Mouse (Mus musculus) MEL (cell line): Measurements from ENCODE around the gene Usp54. TPM values are rescaled to one million over a fixed set of nuclear protein-coding genes. Genes with fewer than 3 reads are reported as not detected.

Source experiments
- DNase-seq: peaks from one replicate; pipeline ENCODE4 v3.0.0; 2011; ENCODE audit warnings: low read depth, low spot score
- H3K27ac ChIP-seq: 2 replicates; pipeline ENCODE4 v1.5.1; 2012; ENCODE audit warnings: low read depth, mild to moderate bottlenecking, control low read depth, low read length, moderate library complexity; ENCODE audit not compliant: control insufficient read depth
- H3K27me3 ChIP-seq, 2 experiments: fragments of 150-350 bp in 1 of 2; sonication (generic) in 1 of 2; 2 replicates each; pipeline ENCODE4 v1.6.1; 2012; ENCODE audit warnings: low read length in 2 of 2, mild to moderate bottlenecking in 2 of 2, improper control_type of control experiment in 1 of 2, moderate library complexity in 1 of 2; ENCODE audit not compliant: insufficient read depth in 2 of 2, control insufficient read depth in 1 of 2
- H3K36me3 ChIP-seq, 2 experiments: 2 replicates each; pipeline ENCODE4 v1.6.1; 2012 to 2014; ENCODE audit warnings: low read length in 2 of 2, improper control_type of control experiment in 1 of 2, inconsistent platforms in 1 of 2, mild to moderate bottlenecking in 1 of 2; ENCODE audit not compliant: insufficient read depth in 2 of 2, control insufficient read depth in 1 of 2
- H3K4me1 ChIP-seq, 2 experiments: fragments of 150-350 bp in 1 of 2; sonication (generic) in 1 of 2; 2 replicates each; pipeline ENCODE4 v1.6.1; 2012; ENCODE audit warnings: low read length in 2 of 2, improper control_type of control experiment in 1 of 2, mild to moderate bottlenecking in 1 of 2; ENCODE audit not compliant: insufficient read depth in 2 of 2, control insufficient read depth in 1 of 2
- H3K4me3 ChIP-seq, 2 experiments: fragments of 150-350 bp in 1 of 2; sonication (generic) in 1 of 2; 2 replicates each; pipeline ENCODE4 v1.5.1; 2012; ENCODE audit warnings: low read depth in 2 of 2, low read length in 2 of 2, mild to moderate bottlenecking in 2 of 2, moderate library complexity in 2 of 2, control low read depth in 1 of 2, improper control_type of control experiment in 1 of 2; ENCODE audit not compliant: control insufficient read depth in 1 of 2, insufficient read depth in 1 of 2
- H3K79me2 ChIP-seq: 2 replicates; pipeline ENCODE4 v1.6.1; 2012; ENCODE audit warnings: mild to moderate bottlenecking, low read length, moderate library complexity; ENCODE audit not compliant: control insufficient read depth, poor library complexity, insufficient read depth
- H3K9ac ChIP-seq: 2 replicates; pipeline ENCODE4 v1.6.1; 2012; ENCODE audit warnings: low read depth, mild to moderate bottlenecking, control low read depth, low read length, moderate library complexity; ENCODE audit not compliant: control insufficient read depth, poor library complexity, severe bottlenecking
- H3K9me3 ChIP-seq: fragments of 150-350 bp; sonication (generic); replicated peaks from 2 replicates; pipeline ENCODE4 v1.6.1; 2012; ENCODE audit warnings: mild to moderate bottlenecking, low read length, improper control_type of control experiment, moderate library complexity; ENCODE audit not compliant: insufficient read depth
- BHLHE40 ChIP-seq: IDR thresholded peaks from 2 replicates; pipeline ENCODE4 v1.6.1; 2012; ENCODE audit warnings: low read depth, mild to moderate bottlenecking, inconsistent platforms, low read length, improper control_type of control experiment, borderline replicate concordance
- CHD1 ChIP-seq: IDR thresholded peaks from 2 replicates; pipeline ENCODE4 v1.6.1; 2012; ENCODE audit warnings: low read depth, mild to moderate bottlenecking, inconsistent platforms, low read length, improper control_type of control experiment
- CHD2 ChIP-seq: IDR thresholded peaks from 2 replicates; pipeline ENCODE4 v1.6.1; 2011; ENCODE audit warnings: low read length, improper control_type of control experiment
- CTCF ChIP-seq, 3 experiments: IDR thresholded peaks in 2 of 3; conservative IDR thresholded peaks in 1 of 3; 2 replicates each; pipeline ENCODE4 v1.5.1; 2011 to 2012; ENCODE audit warnings: low read length in 3 of 3, low read depth in 2 of 3, mild to moderate bottlenecking in 2 of 3, improper control_type of control experiment in 1 of 3, inconsistent platforms in 1 of 3, mixed read lengths in 1 of 3, moderate library complexity in 1 of 3; ENCODE audit not compliant: control insufficient read depth in 1 of 3, insufficient read depth in 1 of 3, poor library complexity in 1 of 3, severe bottlenecking in 1 of 3
- EP300 ChIP-seq, 2 experiments: IDR thresholded peaks; 2 replicates each; pipeline ENCODE4 v1.6.1; 2011; ENCODE audit warnings: improper control_type of control experiment in 2 of 2, low read length in 2 of 2, low read depth in 1 of 2, mild to moderate bottlenecking in 1 of 2
- ETS1 ChIP-seq: IDR thresholded peaks from 2 replicates; pipeline ENCODE4 v1.6.1; 2012; ENCODE audit warnings: low read depth, mild to moderate bottlenecking, inconsistent platforms, low read length, improper control_type of control experiment, moderate library complexity
- GABPA ChIP-seq: IDR thresholded peaks from 2 replicates; pipeline ENCODE4 v1.6.1; 2012; ENCODE audit warnings: low read depth, mild to moderate bottlenecking, inconsistent platforms, low read length, improper control_type of control experiment, moderate library complexity
- GATA1 ChIP-seq: IDR thresholded peaks from 2 replicates; pipeline ENCODE4 v1.6.1; 2011; ENCODE audit warnings: low read depth, low read length, improper control_type of control experiment
- HCFC1 ChIP-seq: IDR thresholded peaks from 2 replicates; pipeline ENCODE4 v1.6.1; 2012; ENCODE audit warnings: low read depth, mild to moderate bottlenecking, inconsistent platforms, low read length, improper control_type of control experiment, moderate library complexity
- JUND ChIP-seq: IDR thresholded peaks from 2 replicates; pipeline ENCODE4 v1.6.1; 2011; ENCODE audit warnings: low read depth, mild to moderate bottlenecking, improper control_type of control experiment, low read length
- MAX ChIP-seq: IDR thresholded peaks from 2 replicates; pipeline ENCODE4 v1.6.1; 2011; ENCODE audit warnings: low read length, improper control_type of control experiment
- MAZ ChIP-seq: IDR thresholded peaks from 2 replicates; pipeline ENCODE4 v1.6.1; 2012; ENCODE audit warnings: low read depth, mild to moderate bottlenecking, inconsistent platforms, low read length, improper control_type of control experiment
- NRF1 ChIP-seq: IDR thresholded peaks from 2 replicates; pipeline ENCODE4 v1.6.1; 2014; ENCODE audit warnings: low read depth, mild to moderate bottlenecking, inconsistent platforms, low read length, improper control_type of control experiment, moderate library complexity; ENCODE audit not compliant: poor library complexity, insufficient read depth, severe bottlenecking
- POLR2A ChIP-seq, 2 experiments: IDR thresholded peaks; 2 replicates each; pipeline ENCODE4 v1.6.1; 2011 to 2012; ENCODE audit warnings: low read length in 2 of 2, mild to moderate bottlenecking in 2 of 2, control low read depth in 1 of 2, improper control_type of control experiment in 1 of 2, low read depth in 1 of 2, moderate library complexity in 1 of 2; ENCODE audit not compliant: control insufficient read depth in 1 of 2, insufficient read depth in 1 of 2, poor library complexity in 1 of 2
- POLR2AphosphoS2 ChIP-seq: IDR thresholded peaks from 2 replicates; pipeline ENCODE4 v1.6.1; 2011; ENCODE audit warnings: low read length, improper control_type of control experiment
- POLR2AphosphoS5 ChIP-seq: IDR thresholded peaks from 2 replicates; pipeline ENCODE4 v1.6.1; 2012; ENCODE audit warnings: low read depth, borderline replicate concordance, mild to moderate bottlenecking, inconsistent platforms, low read length, moderate library complexity, mixed read lengths
- RCOR1 ChIP-seq: IDR thresholded peaks from 2 replicates; pipeline ENCODE4 v1.6.1; 2012; ENCODE audit warnings: low read depth, mild to moderate bottlenecking, inconsistent platforms, low read length, improper control_type of control experiment
- SIN3A ChIP-seq: IDR thresholded peaks from 2 replicates; pipeline ENCODE4 v1.6.1; 2012; ENCODE audit warnings: low read length, improper control_type of control experiment, inconsistent platforms
- TBP ChIP-seq: IDR thresholded peaks from 2 replicates; pipeline ENCODE4 v1.8.0; 2011; ENCODE audit warnings: low read depth, low read length, improper control_type of control experiment
- TCF12 ChIP-seq: IDR thresholded peaks from 2 replicates; pipeline ENCODE4 v1.6.1; 2014; ENCODE audit warnings: low read depth, mild to moderate bottlenecking, inconsistent platforms, low read length, improper control_type of control experiment, moderate library complexity
- USF2 ChIP-seq, 2 experiments: IDR thresholded peaks; 2 replicates each; pipeline ENCODE4 v1.6.1; 2011 to 2012; ENCODE audit warnings: improper control_type of control experiment in 2 of 2, low read length in 2 of 2, borderline replicate concordance in 1 of 2, inconsistent platforms in 1 of 2, low read depth in 1 of 2, mild to moderate bottlenecking in 1 of 2; ENCODE audit not compliant: insufficient read depth in 1 of 2
- ZKSCAN1 ChIP-seq: IDR thresholded peaks from 2 replicates; pipeline ENCODE4 v1.6.1; 2012; ENCODE audit warnings: low read depth, mild to moderate bottlenecking, inconsistent platforms, low read length, improper control_type of control experiment, moderate library complexity
- ZMIZ1 ChIP-seq: IDR thresholded peaks from 2 replicates; pipeline ENCODE4 v1.6.1; 2012; ENCODE audit warnings: low read depth, mild to moderate bottlenecking, inconsistent platforms, low read length, improper control_type of control experiment, moderate library complexity
- ZNF384 ChIP-seq: IDR thresholded peaks from 2 replicates; pipeline ENCODE4 v1.6.1; 2012; ENCODE audit warnings: low read depth, mild to moderate bottlenecking, inconsistent platforms, low read length, improper control_type of control experiment
- polyA plus RNA-seq, 2 experiments: library from polyadenylated mRNA; stranded (reverse) in 1 of 2; unstranded in 1 of 2; fragments of >175 nt in 1 of 2; fragments of >200 nt in 1 of 2; gene quantifications; 2 replicates each; pipeline versions ENCODE4 v1.2.1 to v1.2.4; 2012; ENCODE audit warnings: low replicate concordance in 2 of 2, low read depth in 1 of 2; ENCODE audit not compliant: insufficient read length in 2 of 2, insufficient read depth in 1 of 2, missing spikeins in 1 of 2
- total RNA-seq: library from RNA; depleted of rRNA; stranded (reverse); fragments of 300-350 nt; gene quantifications from 2 replicates; pipeline ENCODE4 v1.2.3, GENCODE M21; 2012

The Usp54 gene
- total and polyA plus RNA-seq, 3 experiments: 1.5 to 2.6 TPM; not detected in 1

DNA sequence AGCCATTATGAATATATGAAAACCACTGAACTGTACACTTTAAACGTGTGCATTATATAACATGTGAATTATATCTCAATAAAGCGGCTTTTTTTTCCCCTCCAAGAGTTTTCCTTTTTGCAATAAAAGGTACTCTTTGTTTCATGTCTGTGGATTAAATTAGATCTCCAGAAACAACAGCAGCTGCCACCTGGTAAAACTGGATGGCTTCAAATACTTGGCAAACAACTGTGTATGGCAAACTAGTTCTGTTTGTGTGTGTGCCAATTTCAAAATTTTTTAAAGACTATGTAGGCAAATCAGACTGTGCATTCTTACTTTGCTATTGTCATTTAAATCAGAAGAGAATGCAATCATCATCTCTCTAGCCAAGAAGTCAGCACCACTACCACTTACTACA, 19.0 kb downstream of the Usp54 start:
- Histone ChIP-seq H3K4me1 (peaks cover 2 to 6% of the 10 kb centered on the region in 2 experiments; a peak in 2 of 4 replicates), H3K36me3 (peaks cover 0 to 7% of the 10 kb centered on the region in 2 experiments; a peak in 2 of 4 replicates)

DNA sequence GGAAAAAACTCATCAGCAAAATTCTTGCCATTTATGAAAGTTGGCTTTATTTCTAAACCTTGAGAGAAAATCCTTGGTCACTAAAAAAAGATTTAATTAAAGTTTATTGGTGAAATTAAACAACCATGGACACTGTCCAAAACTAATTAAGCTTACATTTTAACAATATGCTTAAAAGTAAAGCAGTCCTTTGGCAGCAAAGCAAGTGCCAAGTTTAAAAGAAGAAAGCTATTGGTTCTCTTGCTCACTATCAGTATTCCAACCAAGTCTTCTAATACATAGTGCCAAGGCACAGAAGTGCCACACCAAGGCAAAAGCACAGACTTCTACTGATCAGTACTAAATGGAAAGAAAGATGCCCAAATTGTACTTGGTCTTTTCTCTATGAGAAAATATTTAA, 21.7 kb downstream of the Usp54 start:
- Histone ChIP-seq H3K9ac (no peak overlapping the region), H3K9me3 (no peaks in the 10 kb centered on the region), H3K27ac (no peak overlapping the region), H3K36me3 (peaks cover 0 to 12% of the 10 kb centered on the region in 2 experiments; a peak in 2 of 4 replicates), H3K4me1 (peaks cover 2 to 6% of the 10 kb centered on the region in 2 experiments; a peak in 2 of 4 replicates), H3K4me3 (no peak overlapping the region)
- TF ChIP-seq ETS1 (no peak), HCFC1 (no peak), POLR2A (IDR thresholded peaks at IDR 0.05; ENCODE audit: control insufficient read depth in 1 of 2, insufficient read depth in 1 of 2, low read depth in 1 of 2, low read length in 2 of 2, poor library complexity in 1 of 2) (no peak), NRF1 (no peak), ZMIZ1 (no peak), EP300 (IDR thresholded peaks at IDR 0.05; ENCODE audit: low read depth in 1 of 2, low read length in 2 of 2) (no peak), USF2 (IDR thresholded peaks at IDR 0.05; ENCODE audit: borderline replicate concordance in 1 of 2, insufficient read depth in 1 of 2, low read depth in 1 of 2, low read length in 2 of 2) (no peak), BHLHE40 (no peak), ZKSCAN1 (no peak), POLR2AphosphoS5 (no peak), CHD1 (no peak)
- TF ChIP-seq, all 39 proteins: peak for 0
- no peak for DNase-seq
- Histone ChIP-seq H3K79me2 (no peaks in the 10 kb centered on the region), H3K27me3 (no peaks in the 10 kb centered on the region)

More for the DNA sequence above, 19.0 kb downstream of the Usp54 start:
- no peak overlapping the region for H3K9ac ChIP-seq
- no peak overlapping the region for H3K27ac ChIP-seq
- no peaks in the 10 kb centered on the region for H3K9me3 ChIP-seq
- H3K4me3 ChIP-seq: no peak overlapping the region
- H3K27me3 ChIP-seq: no peaks in the 10 kb centered on the region
- TF ChIP-seq TCF12 (no peak), SIN3A (no peak), JUND (no peak), BHLHE40 (no peak), GATA1 (no peak), USF2 (IDR thresholded peaks at IDR 0.05; ENCODE audit: borderline replicate concordance in 1 of 2, insufficient read depth in 1 of 2, low read depth in 1 of 2, low read length in 2 of 2) (no peak), TBP (no peak), CTCF (IDR thresholded peaks at IDR 0.05 in 2 of 3, conservative IDR thresholded peaks at IDR 0.05 in 1 of 3; ENCODE audit: control insufficient read depth in 1 of 3, insufficient read depth in 1 of 3, low read depth in 2 of 3, low read length in 3 of 3, poor library complexity in 1 of 3, severe bottlenecking in 1 of 3) (no peak), MAX (no peak), RCOR1 (no peak), MAZ (no peak), NRF1 (no peak), CHD2 (no peak), GABPA (no peak), ETS1 (no peak), ZKSCAN1 (no peak), ZNF384 (no peak), POLR2AphosphoS2 (no peak), POLR2A (IDR thresholded peaks at IDR 0.05; ENCODE audit: control insufficient read depth in 1 of 2, insufficient read depth in 1 of 2, low read depth in 1 of 2, low read length in 2 of 2, poor library complexity in 1 of 2) (no peak)
- peaks cover 1% of the 10 kb centered on the region; the same call in 1 of the 2 replicates for H3K79me2 ChIP-seq
- DNase-seq: no peak
